19 mouse cellular contexts compared by ENCODE assay signal in genomic region chr5:22266489-22267301, GRCm38 (mm10).
DNase-seq lines count a peak whose midpoint lies in the region; ATAC-seq and TF ChIP-seq lines count a peak whose summit lies in the region.
"Had no signal": no experiment of that assay in that cellular context is flagged by ENCODE, and none has a peak within 500 bp of the region (broad histone marks: within the 10 kb centered on the region; RNA-seq: fewer than 3 reads in every experiment).

No protein-coding gene starts in this region.

- no peak overlapping the region for H3K27ac ChIP-seq in forebrain, postnatal 0 days (ENCODE audit: low read depth, low read length)
- H3K27ac ChIP-seq in kidney, embryonic 15.5 days: no peak overlapping the region
- H3K27ac ChIP-seq: embryonic facial prominence, embryonic 12.5 days; heart, embryonic 13.5 days; kidney, postnatal 0 days; liver, embryonic 12.5 days; midbrain, embryonic 12.5 days; neural tube, embryonic 12.5 days had no signal

- H3K9me3 ChIP-seq in forebrain, postnatal 0 days (ENCODE audit: low read length): no peaks in the 10 kb centered on the region
- no peaks in the 10 kb centered on the region for H3K9me3 ChIP-seq in kidney, embryonic 15.5 days (replicated peaks)
- H3K9me3 ChIP-seq: embryonic facial prominence, embryonic 12.5 days; heart, embryonic 13.5 days; liver, embryonic 12.5 days; midbrain, embryonic 12.5 days; neural tube, embryonic 12.5 days had no signal

- H3K4me3 ChIP-seq in forebrain, postnatal 0 days (ENCODE audit: low read depth, low read length): no peak overlapping the region
- no peak overlapping the region for H3K4me3 ChIP-seq in kidney, embryonic 15.5 days (replicated peaks)
- H3K4me3 ChIP-seq: embryonic facial prominence, embryonic 12.5 days; heart, embryonic 13.5 days; liver, embryonic 12.5 days; midbrain, embryonic 12.5 days; neural tube, embryonic 12.5 days had no signal

- H3K27me3 ChIP-seq in forebrain, postnatal 0 days (ENCODE audit: insufficient read depth, low read length): no peaks in the 10 kb centered on the region
- H3K27me3 ChIP-seq in kidney, embryonic 15.5 days: no peaks in the 10 kb centered on the region
- H3K27me3 ChIP-seq: embryonic facial prominence, embryonic 12.5 days; heart, embryonic 13.5 days; liver, embryonic 12.5 days; midbrain, embryonic 12.5 days; neural tube, embryonic 12.5 days had no signal

- no peaks in the 10 kb centered on the region for H3K36me3 ChIP-seq in forebrain, postnatal 0 days (ENCODE audit: insufficient read depth)
- no peaks in the 10 kb centered on the region for H3K36me3 ChIP-seq in kidney, embryonic 15.5 days
- H3K36me3 ChIP-seq: embryonic facial prominence, embryonic 12.5 days; heart, embryonic 13.5 days; liver, embryonic 12.5 days; midbrain, embryonic 12.5 days; neural tube, embryonic 12.5 days had no signal

- DNase-seq in cerebellum, postnatal 4 days (ENCODE audit: low spot score in 2 of 2): no peak
- DNase-seq in left cerebral cortex, postnatal 4 days: peak; percentile 25
- no peak for DNase-seq in left cerebral cortex, postnatal 25 days (ENCODE audit: low spot score in 2 of 2)
- peak; percentile 57 for DNase-seq in cerebellum, adult 8-10 months
- DNase-seq in forebrain, postnatal 0 days: peak; percentile 10
- no peak for DNase-seq in left cerebral cortex, adult 11 months (ENCODE audit: low spot score)
- DNase-seq: adrenal gland, postnatal 10 days; gastrocnemius, postnatal 14 days; right cerebral cortex, adult 18-20 months; thymus, postnatal 4 days had no signal

- TF ChIP-seq CTCF in forebrain, postnatal 0 days (IDR thresholded peaks at IDR 0.05; ENCODE audit: low read depth): no peak

- no peak overlapping the region for H3K4me2 ChIP-seq in forebrain, postnatal 0 days (ENCODE audit: low read depth)
- no peak overlapping the region for H3K4me2 ChIP-seq in kidney, embryonic 15.5 days
- H3K4me2 ChIP-seq: embryonic facial prominence, embryonic 12.5 days; heart, embryonic 13.5 days; liver, embryonic 12.5 days; midbrain, embryonic 12.5 days; neural tube, embryonic 12.5 days had no signal

- no peak overlapping the region for H3K9ac ChIP-seq in forebrain, postnatal 0 days
- no peak overlapping the region for H3K9ac ChIP-seq in kidney, embryonic 15.5 days
- H3K9ac ChIP-seq: embryonic facial prominence, embryonic 12.5 days; heart, embryonic 13.5 days; liver, embryonic 12.5 days; midbrain, embryonic 12.5 days; neural tube, embryonic 12.5 days had no signal

- 46% methylated on average over 6 of the region's 6 CpGs for WGBS in forebrain, postnatal 0 days
- 73% methylated on average over 6 of the region's 6 CpGs for WGBS in kidney, embryonic 15.5 days

- intact Hi-C loops in left cerebral cortex, postnatal 4 days (cut with DNase I): no loop called here
- intact Hi-C loops in left cerebral cortex, postnatal 25 days (cut with DNase I): no loop called here

- H3K4me1 ChIP-seq in forebrain, postnatal 0 days (ENCODE audit: insufficient read depth): no peaks in the 10 kb centered on the region
- no peaks in the 10 kb centered on the region for H3K4me1 ChIP-seq in kidney, embryonic 15.5 days
- H3K4me1 ChIP-seq: embryonic facial prominence, embryonic 12.5 days; liver, embryonic 12.5 days; midbrain, embryonic 12.5 days; neural tube, embryonic 12.5 days had no signal

- peak; percentile 86 for ATAC-seq in cerebellum, adult (ENCODE audit: insufficient number of reproducible peaks, low FRiP score, low TSS enrichment)
- ATAC-seq in forebrain, postnatal 0 days: no peak; the same call in 1 of the 2 replicates
- no peak for ATAC-seq in kidney, embryonic 15.5 days (replicated peaks; ENCODE audit: low FRiP score)
- ATAC-seq: liver, embryonic 12.5 days; lung, postnatal 0 days had no signal

Comparison
In these comparisons a context has a peak if more than half of its experiments do, and no peak if none do; other contexts are left out.
1. DNase-seq: peak in left cerebral cortex, postnatal 4 days (single experiment), cerebellum, adult 8-10 months (single experiment) and forebrain, postnatal 0 days (single experiment); none in cerebellum, postnatal 4 days (0 of 2), left cerebral cortex, postnatal 25 days (0 of 2) and left cerebral cortex, adult 11 months (single experiment).